Mouse (Mus musculus) spleen, adult 2 months (tissue): ENCODE measurements around the gene Ccdc146. TPM values are rescaled to one million over a fixed set of nuclear protein-coding genes. Genes with fewer than 3 reads are reported as not detected.
"Not testable (repeated sequence)": the region's sequence is repeated elsewhere in the genome, so short reads cannot be mapped to it uniquely, and the experiment has no call there.

Experiments used
- DNase-seq, 2 experiments: peaks; one replicate each; pipeline versions ENCODE4 v3.0.0 to v3.0.0-alpha.2; 2012 to 2021; ENCODE audit warnings: low spot score in 2 of 2, low read depth in 1 of 2
- H3K27ac ChIP-seq: fragments of 200-500 bp; 2 replicates; pipeline ENCODE4 v1.5.1; 2012; ENCODE audit warnings: low read length, inconsistent platforms; ENCODE audit not compliant: insufficient read depth
- H3K27me3 ChIP-seq: fragments of 200-500 bp; 2 replicates; pipeline ENCODE4 v1.6.1; 2012; ENCODE audit warnings: mild to moderate bottlenecking, moderate library complexity, low read length, inconsistent platforms; ENCODE audit not compliant: control insufficient read depth, insufficient read depth
- H3K36me3 ChIP-seq: fragments of 200-500 bp; 2 replicates; pipeline ENCODE4 v1.6.1; 2012; ENCODE audit warnings: mild to moderate bottlenecking, low read length, inconsistent platforms; ENCODE audit not compliant: control insufficient read depth, insufficient read depth
- H3K4me1 ChIP-seq: fragments of 200-500 bp; 2 replicates; pipeline ENCODE4 v1.6.1; 2011; ENCODE audit warnings: inconsistent platforms; ENCODE audit not compliant: control insufficient read depth, insufficient read depth, insufficient read length
- H3K4me3 ChIP-seq: fragments of 200-500 bp; 2 replicates; pipeline ENCODE4 v1.5.1; 2011; ENCODE audit warnings: mild to moderate bottlenecking, inconsistent platforms; ENCODE audit not compliant: insufficient read depth, insufficient read length; ENCODE audit errors: extremely low read depth
- CTCF ChIP-seq: fragments of 200-500 bp; IDR thresholded peaks from 2 replicates; pipeline ENCODE4 v1.5.1; 2011; ENCODE audit warnings: mild to moderate bottlenecking, inconsistent platforms; ENCODE audit not compliant: insufficient read depth, insufficient read length, insufficient replicate concordance; ENCODE audit errors: extremely low read depth
- POLR2A ChIP-seq: fragments of 200-500 bp; IDR thresholded peaks from 2 replicates; pipeline ENCODE4 v1.6.1; 2011; ENCODE audit warnings: low read depth, low read length, inconsistent platforms
- WGBS: fragments of 180-500 bp; shearing (Covaris S2); methylation state at CpG from one replicate; pipeline ENCODE4 v1.1.7; 2018; 5-methylcytosine and 5-hydroxymethylcytosine counted together
- polyA plus RNA-seq: library from polyadenylated mRNA; depleted of rRNA; stranded (reverse); fragments of >200 nt; gene quantifications from 2 replicates; pipeline ENCODE4 v1.2.3, GENCODE M21; 2012

The Ccdc146 gene
- polyA plus RNA-seq, 1 experiment: not detected

DNA sequence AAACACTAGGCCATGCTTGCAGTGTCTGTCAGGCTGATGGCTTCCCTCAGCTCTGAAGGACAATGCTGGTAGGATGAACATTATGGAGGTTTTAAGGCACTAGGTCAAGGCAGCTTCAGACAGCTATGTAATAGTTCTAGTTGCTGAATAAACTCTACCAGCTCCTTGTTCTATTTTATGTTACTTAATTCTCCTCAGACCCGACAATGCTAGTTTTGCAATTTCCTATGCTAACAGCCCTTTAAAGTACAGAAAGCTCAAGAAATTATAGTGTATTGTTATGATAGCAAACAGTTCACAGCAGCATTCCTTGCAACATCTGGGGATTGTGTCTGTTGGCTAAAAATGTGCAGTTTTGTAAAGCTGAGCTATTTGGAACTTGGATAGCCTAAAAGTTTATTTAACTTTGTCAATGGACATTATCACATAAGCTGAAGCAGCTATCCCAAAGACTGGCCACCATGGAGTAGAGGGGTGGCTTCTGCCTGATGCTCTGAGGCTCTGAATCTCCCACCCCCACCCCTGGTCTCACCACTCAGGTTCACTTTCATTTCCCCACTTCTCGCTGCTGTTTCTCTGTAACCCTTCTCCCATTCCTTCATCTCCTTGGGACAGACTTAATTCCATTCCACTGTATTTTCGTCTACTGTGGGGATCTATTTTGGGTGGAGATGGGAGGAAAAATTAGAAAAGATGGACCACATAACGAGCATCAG lies 58.0 kb downstream of the Ccdc146 start:
- Histone ChIP-seq H3K4me1 (peaks cover 11% of the 10 kb centered on the region; the same call in 1 of the 2 replicates), H3K27ac (no peak overlapping the region), H3K27me3 (no peaks in the 10 kb centered on the region), H3K36me3 (no peaks in the 10 kb centered on the region), H3K4me3 (no peak overlapping the region)
- WGBS: 60% methylated on average over 4 of the region's 4 CpGs
- no peak for DNase-seq
- TF ChIP-seq CTCF (no peak), POLR2A (no peak)

DNA sequence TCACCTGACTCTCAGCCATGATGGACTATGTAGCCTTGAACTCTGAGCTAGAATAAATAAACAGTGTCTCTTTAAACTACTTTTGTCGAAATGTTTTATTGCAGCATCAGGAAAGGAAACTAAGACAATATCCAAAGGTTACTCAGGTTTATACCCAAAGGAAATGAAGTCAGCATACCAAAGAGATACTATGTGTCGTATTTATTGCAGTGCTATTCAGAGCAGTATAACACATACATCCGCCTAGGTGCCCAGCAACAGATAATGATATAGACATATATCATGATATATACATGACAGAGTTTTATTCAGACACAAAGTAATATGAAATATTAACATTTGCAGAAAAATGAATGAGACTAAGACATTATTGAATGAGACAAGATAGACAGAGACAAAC lies 61.1 kb downstream of the Ccdc146 start:
- WGBS: 83% methylated on average over 3 of the region's 3 CpGs
- no peak for DNase-seq
- Histone ChIP-seq H3K27me3 (no peaks in the 10 kb centered on the region), H3K27ac (no peak overlapping the region), H3K36me3 (no peaks in the 10 kb centered on the region), H3K4me1 (peaks cover 7% of the 10 kb centered on the region; the same call in 1 of the 2 replicates), H3K4me3 (no peak overlapping the region)
- no peak for TF ChIP-seq POLR2A
- no peak for TF ChIP-seq CTCF

DNA sequence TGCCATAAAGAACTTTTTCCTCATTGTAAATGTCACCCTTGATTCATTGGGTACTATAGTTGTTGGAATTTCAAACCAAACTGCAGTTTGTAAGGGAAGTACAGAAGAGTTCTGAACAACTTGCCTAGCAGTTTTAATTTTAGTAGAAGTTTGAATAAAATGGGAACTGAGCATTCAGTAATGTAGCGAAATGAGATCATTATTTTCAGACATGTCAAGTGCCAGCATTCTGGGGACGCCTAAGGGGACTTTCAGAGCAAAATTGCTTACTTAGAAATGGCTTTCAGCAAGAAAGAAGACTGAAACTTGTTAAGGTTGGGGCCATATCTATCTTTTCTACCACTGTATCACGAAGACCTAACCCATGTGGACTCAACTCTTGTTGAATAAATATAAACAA lies 65.8 kb downstream of the Ccdc146 start:
- Histone ChIP-seq H3K4me1 (peaks cover 12% of the 10 kb centered on the region; the same call in 1 of the 2 replicates), H3K27ac (no peak overlapping the region), H3K27me3 (no peaks in the 10 kb centered on the region), H3K4me3 (no peak overlapping the region), H3K36me3 (no peaks in the 10 kb centered on the region)
- 78% methylated on average over 3 of the region's 3 CpGs for WGBS
- no peak for DNase-seq
- TF ChIP-seq POLR2A (no peak), CTCF (no peak)

GRCm38 (mm10) chr5:21351678-21352077 lies 72.8 kb downstream of the Ccdc146 start:
- Histone ChIP-seq H3K27me3 (no peaks in the 10 kb centered on the region), H3K4me1 (peaks cover 10% of the 10 kb centered on the region; the same call in 1 of the 2 replicates), H3K27ac (no peak overlapping the region), H3K4me3 (no peak overlapping the region), H3K36me3 (no peaks in the 10 kb centered on the region)
- no peak for DNase-seq
- TF ChIP-seq POLR2A (no peak), CTCF (no peak)

DNA sequence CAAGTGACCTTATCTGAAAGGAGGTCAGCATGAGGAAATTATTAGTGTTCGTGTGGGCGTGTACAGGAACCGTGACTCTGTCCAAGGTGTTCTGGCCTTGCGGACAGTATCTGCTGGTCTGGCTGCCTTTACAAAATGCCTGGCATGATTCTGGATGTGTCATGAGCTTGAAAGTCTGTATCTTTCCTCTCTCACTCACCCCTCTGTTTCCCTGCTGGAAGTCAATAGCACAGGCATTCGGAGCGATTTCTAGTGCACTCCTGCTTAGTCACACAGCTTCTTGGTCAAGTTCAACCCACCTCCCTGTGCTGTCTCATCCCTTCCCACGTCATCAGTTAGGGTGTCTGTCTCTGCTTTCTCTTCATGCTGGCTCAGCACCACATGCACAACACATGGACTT lies 76.1 kb downstream of the Ccdc146 start:
- 83% methylated on average over 7 of the region's 7 CpGs for WGBS
- Histone ChIP-seq H3K27ac (no peak overlapping the region), H3K36me3 (no peaks in the 10 kb centered on the region), H3K4me1 (no peaks in the 10 kb centered on the region), H3K27me3 (no peaks in the 10 kb centered on the region), H3K4me3 (no peak overlapping the region)
- TF ChIP-seq POLR2A (no peak), CTCF (no peak)
- DNase-seq: no peak

DNA sequence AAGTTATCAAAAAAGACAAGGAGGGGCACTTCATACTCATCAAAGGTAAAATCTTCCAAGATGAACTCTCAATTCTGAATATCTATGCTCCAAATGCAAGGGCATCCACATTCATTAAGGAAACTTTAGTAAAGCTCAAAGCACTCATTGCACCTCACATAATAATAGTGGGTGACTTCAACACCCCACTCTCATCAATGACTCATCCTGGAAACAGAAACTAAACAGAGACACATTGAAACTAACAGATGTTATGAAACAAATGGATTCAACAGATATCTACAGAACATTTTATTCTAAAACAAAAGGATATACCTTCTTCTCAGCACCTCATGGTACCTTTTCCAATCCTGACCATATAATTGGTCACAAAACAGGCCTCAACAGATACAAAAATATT lies 82.2 kb downstream of the Ccdc146 start:
- not testable (repeated sequence) for DNase-seq, H3K4me3 ChIP-seq, H3K36me3 ChIP-seq, H3K4me1 ChIP-seq, H3K27me3 ChIP-seq, H3K27ac ChIP-seq

- Histone ChIP-seq H3K27me3 (no peaks in the 10 kb centered on the region), H3K4me3 (no peak overlapping the region), H3K4me1 (peaks cover 4% of the 10 kb centered on the region; the same call in 1 of the 2 replicates), H3K27ac (no peak overlapping the region), H3K36me3 (no peaks in the 10 kb centered on the region)
- DNase-seq: no peak
- TF ChIP-seq POLR2A (no peak), CTCF (no peak)
- WGBS: 16% methylated on average over 1 of the region's 1 CpGs
These were observed 92.4 kb downstream of the Ccdc146 start for GRCm38 (mm10) chr5:21332119-21332518.
